Mouse (Mus musculus) erythroblast, embryonic 14.5 days (primary cell): ENCODE measurements around the gene Btd.

ENCODE experiments used
- GATA1 ChIP-seq: IDR thresholded peaks from 2 replicates; pipeline ENCODE4 v1.6.1; 2012; ENCODE audit warnings: low read length, inconsistent platforms, mixed read lengths
- TAL1 ChIP-seq: IDR thresholded peaks from 3 replicates; pipeline ENCODE4 v1.6.1; 2012; ENCODE audit warnings: low read length, inconsistent platforms, mixed read lengths

- TF ChIP-seq GATA1 (peak; percentile 58), TAL1 (peak; percentile 72)
These were observed 38.2 kb upstream of the Btd start for GRCm38 (mm10) chr14:31602616-31602979.
